Mouse (Mus musculus) lung, postnatal 10 days (tissue): ENCODE data around the gene Magoh.

Source experiments
- DNase-seq: peaks from one replicate; pipeline ENCODE4 v3.0.0; 2021

Magoh gene

DNA sequence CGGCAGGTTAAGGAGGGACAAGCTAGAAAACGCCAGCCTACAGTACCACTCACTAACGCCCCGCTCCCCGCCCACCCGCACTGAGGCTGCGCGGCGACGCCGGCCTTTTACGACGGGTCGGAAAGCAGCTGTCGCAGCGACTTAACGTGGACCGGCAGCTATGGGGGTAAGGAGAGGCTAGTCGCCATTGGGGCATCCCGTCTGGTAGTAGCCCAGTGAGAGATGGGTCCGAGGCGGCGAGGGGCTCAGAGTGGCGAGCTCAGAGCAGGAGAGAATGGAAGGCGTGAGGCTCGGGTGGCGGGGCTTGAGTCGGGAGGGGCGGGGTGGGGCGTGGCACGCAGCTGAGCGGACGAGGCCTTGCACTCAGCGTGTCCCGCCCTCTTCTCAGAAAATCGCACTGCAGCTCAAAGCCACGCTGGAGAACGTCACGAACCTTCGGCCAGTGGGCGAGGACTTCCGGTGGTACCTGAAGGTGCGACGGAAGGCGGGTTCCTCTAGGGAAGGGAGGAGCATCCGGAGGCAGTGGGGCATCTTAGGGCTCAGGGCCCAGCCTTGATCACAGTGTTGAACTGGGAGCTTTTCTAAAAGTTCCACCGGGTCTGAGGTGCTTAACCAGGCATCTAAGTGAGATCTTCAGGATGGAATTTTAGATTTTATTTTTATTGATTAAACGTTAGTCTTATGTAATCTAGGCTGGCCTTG lies 10.3 kb downstream of the Magoh start, which contains the start of gene 0610037L13Rik:
Gene 0610037L13Rik (plus strand): TSS at position 83 of the 702 bp plus-strand sequence.
- peak; percentile 96 for DNase-seq

DNA sequence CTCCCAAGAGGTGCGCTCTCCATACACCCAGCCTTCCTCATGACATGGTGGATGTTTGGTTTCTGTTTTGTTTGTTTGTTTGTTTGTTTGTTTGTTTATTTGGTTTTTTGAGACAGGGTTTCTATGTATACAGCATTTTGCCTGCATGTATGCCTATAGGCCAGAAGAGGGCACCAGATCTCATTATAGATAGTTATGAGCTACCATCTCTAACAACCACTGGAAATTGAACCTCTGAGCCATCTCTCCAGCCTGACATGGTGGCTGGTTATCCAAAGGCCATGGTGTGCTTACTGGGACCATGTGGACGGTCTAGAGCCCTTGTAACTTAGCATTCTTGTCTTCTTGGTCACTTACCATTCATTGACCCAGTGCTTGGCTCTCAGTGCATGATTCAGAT lies 13.1 kb downstream of the Magoh start:
- peak; percentile 19 for DNase-seq

DNA sequence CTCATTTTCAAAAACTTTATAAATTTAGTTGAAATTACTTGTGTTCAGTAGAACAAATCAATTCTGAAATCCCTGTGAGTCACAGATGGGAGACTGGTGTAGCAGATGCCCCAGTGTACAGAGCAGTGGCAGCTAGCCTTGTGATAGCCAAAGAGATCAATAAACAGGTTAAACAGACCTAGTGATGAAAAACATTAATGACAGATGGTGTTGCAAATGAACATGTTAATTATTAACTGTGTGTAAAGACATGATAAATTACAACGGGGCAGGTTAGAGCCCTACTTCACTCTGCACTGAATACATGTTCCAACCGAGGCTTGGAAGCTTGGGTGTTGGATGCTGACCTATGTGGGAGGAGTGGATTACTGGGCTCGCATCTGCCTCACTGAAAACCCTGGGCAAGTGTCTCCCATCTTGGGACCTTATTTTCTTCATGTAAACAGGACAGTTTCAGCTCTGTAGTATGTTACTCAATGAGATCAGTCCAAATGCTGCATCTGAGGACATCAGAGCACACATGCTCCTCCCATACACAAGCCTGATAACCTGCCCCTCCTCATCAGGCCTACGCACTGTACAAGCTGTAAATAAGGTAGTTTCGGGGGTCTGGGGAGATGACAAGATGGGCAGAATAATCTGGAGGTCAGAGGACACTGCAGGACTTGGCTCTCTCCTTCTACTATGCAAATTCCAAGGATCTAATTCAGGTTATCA lies 19.8 kb downstream of the Magoh start:
- DNase-seq, result no peak

DNA sequence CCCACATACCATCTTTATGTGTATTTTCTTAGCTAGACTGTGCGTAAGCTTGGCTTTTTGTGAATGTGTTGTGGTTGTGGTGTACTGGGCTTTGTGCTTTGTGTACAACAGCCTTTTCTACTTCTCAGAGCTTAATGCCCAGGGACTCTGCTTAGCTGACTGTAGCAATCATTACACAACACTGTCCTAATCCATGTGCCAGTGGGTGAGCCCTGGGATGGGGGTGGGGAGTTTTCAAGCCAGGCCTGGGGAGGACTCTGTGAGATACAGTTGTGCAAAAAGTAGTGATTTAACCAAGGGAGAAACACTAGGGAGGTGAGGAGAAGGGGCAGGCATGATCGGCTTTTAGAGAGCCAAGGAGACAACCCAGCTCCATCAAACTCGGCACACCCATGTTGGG lies 20.7 kb downstream of the Magoh start:
- no peak for DNase-seq

DNA sequence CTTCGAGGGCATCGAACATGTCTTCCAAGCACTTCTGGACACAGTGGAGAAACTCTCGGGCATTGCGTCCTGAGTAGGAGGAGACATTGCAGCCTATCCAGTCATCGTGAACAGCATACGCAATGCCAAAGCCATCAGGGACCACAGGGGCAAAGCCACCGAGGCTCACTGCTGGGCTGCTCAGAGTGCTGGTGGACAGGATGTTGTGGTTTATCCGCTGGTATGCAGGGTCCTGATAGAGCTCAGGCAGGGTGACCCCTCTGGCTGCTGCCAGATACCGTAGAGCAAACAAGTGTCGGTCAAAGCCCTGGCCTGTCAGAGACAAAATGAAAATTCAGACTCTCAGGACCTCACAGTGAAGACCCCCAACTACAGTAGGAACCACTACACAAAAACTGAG lies 24.7 kb downstream of the Magoh start:
- DNase-seq, result no peak

DNA sequence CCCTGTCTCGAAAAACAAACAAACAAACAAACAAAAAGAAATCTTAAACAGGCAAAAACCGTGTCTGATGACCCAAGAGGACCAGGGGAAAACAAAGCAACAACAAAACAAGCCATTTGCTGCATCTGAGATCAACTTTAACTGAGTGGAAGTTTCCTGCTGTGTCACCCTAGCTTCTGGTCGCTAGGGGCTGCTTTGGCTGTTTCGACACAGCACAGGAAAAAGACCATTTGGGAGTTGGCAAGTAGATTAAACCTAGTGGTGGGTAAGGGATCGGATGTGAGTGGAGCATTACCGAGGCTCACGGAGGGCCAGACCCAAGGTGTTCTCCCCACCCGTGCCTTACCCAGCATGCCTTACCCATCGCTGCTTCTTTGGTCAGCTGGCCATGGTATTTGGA lies 27.0 kb downstream of the Magoh start:
- DNase-seq, result no peak

DNA sequence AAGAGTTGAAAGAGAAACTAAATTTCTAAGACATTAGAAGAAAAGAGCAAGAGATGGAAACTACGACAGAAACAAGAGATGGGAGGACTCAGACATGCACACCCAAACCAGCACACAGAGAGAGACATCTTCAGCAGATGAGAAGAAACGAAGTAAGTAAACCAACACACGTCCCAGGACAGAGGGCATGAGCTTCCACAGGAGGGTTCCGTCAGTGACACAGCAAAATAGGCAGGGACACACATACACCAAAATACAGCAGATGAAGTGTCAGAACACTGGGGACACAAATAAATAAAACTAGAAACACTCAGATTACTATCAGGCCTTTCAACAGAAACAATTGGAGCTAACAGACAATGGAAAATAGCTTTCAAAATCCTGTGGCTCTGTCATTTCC lies 30.5 kb downstream of the Magoh start:
- DNase-seq, result peak; percentile 11

DNA sequence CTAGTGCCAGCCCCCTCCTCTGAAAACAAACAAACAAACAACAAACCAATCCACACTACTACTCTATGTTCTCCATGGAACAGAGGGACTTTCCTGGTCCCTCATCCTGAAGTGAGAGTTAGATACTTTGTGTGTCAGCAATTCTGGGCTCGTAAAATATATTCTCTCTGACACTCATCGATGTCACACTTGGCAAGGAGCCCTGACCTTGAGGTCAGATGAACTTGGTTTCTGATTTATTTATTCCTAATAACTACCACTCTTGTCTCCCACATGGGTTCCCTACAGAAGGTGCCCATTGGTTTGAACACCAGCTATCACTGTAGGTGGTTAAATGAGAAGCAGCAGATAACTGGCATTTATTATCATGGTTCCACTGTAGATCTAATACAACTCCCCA lies 40.8 kb downstream of the Magoh start:
- no peak for DNase-seq

DNA sequence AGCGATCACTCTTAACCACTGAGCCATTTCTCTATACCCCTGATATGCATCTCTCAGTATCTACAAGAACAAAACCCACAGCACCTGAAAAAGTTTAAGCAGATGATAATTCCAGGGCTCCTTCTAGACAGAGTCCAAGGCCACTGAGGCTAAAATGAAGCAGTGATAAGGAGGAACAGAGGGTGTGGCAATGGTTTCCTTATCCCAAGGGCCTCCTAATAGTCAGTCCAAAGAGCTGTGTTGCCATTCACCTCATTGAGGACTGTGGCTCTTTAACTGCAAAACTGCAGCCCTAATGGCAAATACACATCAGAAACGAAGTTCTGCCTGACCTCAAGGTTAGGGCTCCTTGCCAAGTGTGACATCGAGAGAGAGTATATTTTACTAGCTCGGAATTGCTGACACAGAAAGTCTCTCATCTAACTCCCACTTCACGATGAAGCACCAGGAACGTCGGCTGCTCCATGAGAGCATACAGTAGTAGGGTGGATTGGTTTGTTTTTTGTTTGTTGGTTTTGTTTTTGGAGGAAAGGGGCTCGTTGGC lies 41.7 kb downstream of the Magoh start:
- DNase-seq, result peak; percentile 51

DNA sequence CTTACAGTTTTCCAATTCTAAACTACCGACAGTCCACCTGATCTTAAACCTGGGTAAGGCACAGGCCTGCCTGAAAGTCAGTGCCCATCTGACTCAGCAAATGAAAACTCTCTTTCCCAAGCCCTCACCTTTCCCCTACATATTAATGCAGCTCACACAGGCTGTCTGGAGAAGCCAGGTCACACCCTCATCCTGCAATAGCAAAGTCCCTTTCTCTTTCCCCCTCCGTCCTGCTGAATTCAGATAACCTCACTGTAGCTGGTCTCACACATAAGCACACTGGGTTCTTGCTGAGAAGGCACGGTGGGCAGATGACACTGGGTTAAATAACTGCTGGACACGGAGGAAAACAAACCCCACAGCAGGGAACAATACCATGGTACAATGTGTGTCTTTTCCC lies 42.4 kb downstream of the Magoh start:
- peak; percentile 23 for DNase-seq

DNA sequence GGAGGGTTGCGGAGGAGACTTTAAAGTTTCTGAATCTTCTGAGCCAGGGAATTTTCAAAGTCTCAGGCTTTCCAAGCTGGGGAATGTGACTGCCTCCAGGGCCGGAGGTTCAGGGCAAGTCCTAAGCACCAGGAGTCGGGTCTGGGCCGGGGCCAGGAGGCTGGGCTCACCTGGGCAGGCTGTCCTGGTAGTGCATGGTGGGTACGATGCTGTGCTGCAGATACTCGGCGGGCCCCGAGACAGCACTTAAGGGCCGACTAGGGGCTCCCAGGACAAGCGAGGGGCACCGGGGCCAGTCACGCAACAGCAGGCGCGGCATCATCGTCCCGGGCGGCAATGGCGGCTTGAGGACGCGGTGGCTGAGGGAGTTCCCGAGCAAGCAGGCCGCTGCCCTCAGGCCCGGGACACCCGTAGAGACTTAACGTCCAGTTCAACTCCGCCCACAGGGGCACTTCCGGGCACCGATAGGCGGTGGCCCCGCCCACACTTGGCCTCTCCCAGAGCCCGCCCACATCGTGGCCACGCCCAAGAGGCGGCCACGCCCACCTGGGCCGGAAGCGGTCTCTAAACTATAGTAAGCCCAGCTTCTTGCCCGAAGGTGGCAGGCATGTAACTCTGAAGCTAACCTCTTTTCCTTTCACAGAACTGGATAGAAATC lies 43.7 kb downstream of the Magoh start, which contains the start of gene Cpt2:
Gene Cpt2 (minus strand): TSS at position 466 of the 658 bp plus-strand sequence.
- DNase-seq, result peak; percentile 97

DNA sequence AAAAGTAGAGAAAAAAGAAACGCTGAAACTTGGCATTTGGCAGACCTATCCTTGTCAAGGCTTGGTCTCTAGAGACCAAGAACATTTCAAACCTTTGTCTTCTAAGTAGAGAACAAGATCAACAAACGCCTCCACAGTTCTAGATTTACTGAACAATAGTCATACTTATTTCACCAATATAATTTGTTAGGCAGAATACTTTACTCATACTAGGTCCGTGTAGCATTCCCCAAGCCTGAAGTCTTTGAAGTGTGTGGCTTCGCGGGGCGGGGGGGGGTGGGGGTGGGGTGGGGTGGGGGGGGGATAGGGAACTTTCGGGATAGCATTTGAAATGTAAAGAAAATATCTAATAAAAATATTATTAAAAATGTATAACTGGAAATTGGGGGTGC lies 44.2 kb downstream of the Magoh start:
- no peak for DNase-seq

DNA sequence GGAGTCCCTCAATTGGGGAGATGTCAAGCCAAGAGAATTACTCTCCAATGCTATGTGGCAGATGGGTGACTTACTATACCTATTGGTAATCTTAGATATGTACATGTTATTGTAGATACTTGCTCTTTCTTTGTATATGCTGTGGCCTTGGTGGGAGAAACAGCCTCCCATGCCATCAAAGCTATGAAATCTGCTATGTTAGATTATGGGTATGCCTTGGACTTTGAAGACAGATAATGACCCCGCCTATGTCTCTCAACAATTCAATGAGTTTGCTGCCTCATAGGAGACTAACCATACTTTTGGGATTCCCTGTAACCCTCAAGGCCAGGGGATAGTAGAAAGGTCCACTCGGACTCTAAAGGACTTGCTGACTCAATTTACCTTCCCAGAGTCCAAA lies 48.7 kb downstream of the Magoh start:
- DNase-seq, result no peak

DNA sequence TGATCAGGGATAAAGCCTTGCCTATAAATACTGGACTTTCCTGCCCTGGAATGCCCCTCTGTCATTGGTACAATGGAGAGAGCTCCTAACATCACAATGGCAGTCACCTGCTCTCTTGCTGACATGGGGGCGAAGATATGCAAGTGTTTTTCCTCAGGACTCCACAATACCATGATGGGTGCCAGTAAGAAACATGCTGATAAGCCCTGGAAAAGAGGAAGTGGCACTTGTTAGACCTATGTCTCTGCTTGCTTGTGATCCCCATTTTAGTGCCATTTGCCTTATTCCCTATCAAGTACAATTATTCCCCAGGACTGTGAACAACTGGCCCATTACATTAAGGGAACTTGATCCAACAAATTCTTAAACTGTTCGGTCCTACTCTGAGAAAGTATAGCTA lies 49.2 kb downstream of the Magoh start:
- no peak for DNase-seq

DNA sequence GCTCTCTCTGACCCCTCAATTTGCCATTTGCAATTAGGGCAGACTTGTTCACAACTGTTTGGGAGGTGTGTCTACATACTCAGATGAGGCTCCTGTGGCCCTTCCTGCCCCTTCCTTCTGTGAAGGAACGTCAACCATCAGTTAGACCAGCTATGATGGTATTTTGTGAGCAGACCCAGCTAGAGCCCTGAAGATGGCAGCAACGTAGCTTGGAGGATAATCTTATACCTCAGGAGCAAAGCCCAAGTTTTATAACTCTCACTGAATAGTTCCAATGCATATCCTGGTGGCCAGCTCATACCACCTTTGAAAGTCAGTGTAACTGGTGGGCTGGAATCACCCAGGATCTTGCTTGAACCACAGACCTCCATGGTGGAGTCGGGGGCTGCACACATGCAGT lies 51.9 kb downstream of the Magoh start:
- no peak for DNase-seq

DNA sequence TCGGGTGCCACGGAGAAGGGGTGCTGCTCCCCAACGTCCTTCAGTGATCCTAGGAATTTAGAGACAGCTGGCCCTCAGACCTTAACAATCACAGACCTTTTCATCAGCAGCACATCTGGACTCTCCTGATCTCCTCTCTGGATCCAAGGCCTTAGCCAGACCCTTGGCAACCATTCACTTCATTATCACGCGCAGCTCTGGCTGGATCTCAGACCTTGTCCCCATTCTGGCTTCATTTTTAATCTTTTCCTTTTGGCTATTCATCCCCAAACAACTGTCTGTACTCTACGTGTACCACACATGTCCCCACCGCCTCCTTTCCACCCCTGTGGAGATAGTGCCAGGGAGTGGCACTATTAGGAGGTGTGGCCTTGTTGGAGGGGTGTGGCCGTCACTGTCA lies 53.7 kb downstream of the Magoh start:
- no peak for DNase-seq

DNA sequence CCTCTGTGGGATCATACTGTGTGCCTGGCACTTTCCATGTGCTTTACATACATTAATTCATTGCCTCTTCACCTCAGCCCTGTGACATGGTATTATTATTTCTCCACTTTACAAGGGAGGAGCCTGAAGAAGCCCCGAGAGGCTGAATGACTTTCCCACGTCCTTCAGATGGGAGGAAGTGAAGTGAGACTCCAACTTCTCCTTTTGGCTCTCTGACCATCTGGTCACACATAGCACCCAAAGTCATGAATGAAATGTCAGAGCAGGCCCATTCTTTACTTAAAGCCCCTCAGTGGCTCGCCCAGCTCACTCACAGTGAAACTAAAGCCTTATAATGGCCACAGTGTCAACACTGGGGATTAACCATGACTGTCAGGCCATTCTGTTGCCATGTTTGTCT lies 55.7 kb downstream of the Magoh start:
- no peak for DNase-seq
